Mouse (Mus musculus) neural tube, embryonic 12.5 days (tissue): Measurements from ENCODE around the gene Fryl. TPM values are rescaled to one million over a fixed set of nuclear protein-coding genes. Genes with fewer than 3 reads are reported as not detected.
"Not testable (repeated sequence)": the region's sequence is repeated elsewhere in the genome, so short reads cannot be mapped to it uniquely, and the experiment has no call there.

Experiments used
- ATAC-seq: fragments of 200-750 bp; cut with Nextera tagmentation; 2 replicates; pipeline ENCODE4 v1.8.0; 2017; ENCODE audit warnings: low read depth, mild to moderate bottlenecking, moderate TSS enrichment, moderate library complexity; ENCODE audit not compliant: low FRiP score
- H3K27ac ChIP-seq: fragments of 300-500 bp; sonication (generic); 2 replicates; pipeline ENCODE4 v1.5.1; 2016
- H3K27me3 ChIP-seq: fragments of 300-500 bp; sonication (generic); replicated peaks from 2 replicates; pipeline ENCODE4 v1.6.1; 2016; ENCODE audit warnings: mild to moderate bottlenecking
- H3K36me3 ChIP-seq: fragments of 300-500 bp; sonication (generic); 2 replicates; pipeline ENCODE4 v1.6.1; 2016; ENCODE audit warnings: mild to moderate bottlenecking
- H3K4me1 ChIP-seq: fragments of 300-500 bp; sonication (generic); 2 replicates; pipeline ENCODE4 v1.6.1; 2016
- H3K4me2 ChIP-seq: fragments of 300-500 bp; sonication (generic); replicated peaks from 2 replicates; pipeline ENCODE4 v1.6.1; 2016; ENCODE audit warnings: mild to moderate bottlenecking
- H3K4me3 ChIP-seq: fragments of 300-500 bp; sonication (generic); 2 replicates; pipeline ENCODE4 v1.5.1; 2016
- H3K9ac ChIP-seq: fragments of 300-500 bp; sonication (generic); 2 replicates; pipeline ENCODE4 v1.6.1; 2016; ENCODE audit warnings: mild to moderate bottlenecking
- H3K9me3 ChIP-seq: fragments of 300-500 bp; sonication (generic); 2 replicates; pipeline ENCODE4 v1.6.1; 2016; ENCODE audit warnings: mild to moderate bottlenecking
- WGBS: fragments of 180-500 bp; shearing (Covaris S2); methylation state at CpG from one replicate; pipeline ENCODE4 v1.1.7; 2016; 5-methylcytosine and 5-hydroxymethylcytosine counted together
- polyA plus RNA-seq: library from polyadenylated mRNA; unstranded; fragments of >200 nt; fragmentation: Nextera tagmentation; extraction: Ambion mirVana; gene quantifications from 2 replicates; pipeline ENCODE4 v1.2.1, GENCODE M21; 2016

Fryl gene
- polyA plus RNA-seq, 1 experiment from 2014 or later, result 44.8 TPM

GRCm38 (mm10) chr5:73004046-73004445 lies 252.4 kb downstream of the Fryl start:
- peaks cover 19% of the 10 kb centered on the region for H3K27me3 ChIP-seq
- H3K27ac ChIP-seq, result no peak overlapping the region
- no peak overlapping the region for H3K4me2 ChIP-seq
- no peaks in the 10 kb centered on the region for H3K9me3 ChIP-seq
- H3K36me3 ChIP-seq, result no peaks in the 10 kb centered on the region
- H3K4me1 ChIP-seq, result peaks cover 7% of the 10 kb centered on the region; the same call in 1 of the 2 replicates
- no peak for ATAC-seq
- H3K9ac ChIP-seq, result no peak overlapping the region
- WGBS, result 91% methylated on average over 5 of the region's 5 CpGs
- no peak overlapping the region for H3K4me3 ChIP-seq

- H3K27me3 ChIP-seq, H3K27ac ChIP-seq, H3K4me2 ChIP-seq, H3K9ac ChIP-seq, H3K36me3 ChIP-seq, ATAC-seq, H3K4me1 ChIP-seq, H3K9me3 ChIP-seq, H3K4me3 ChIP-seq: not testable (repeated sequence)
- WGBS, result 96% methylated on average over 1 of the region's 1 CpGs
Observed at GRCm38 (mm10) chr5:72998546-72998945, 257.9 kb downstream of the Fryl start.

- no peaks in the 10 kb centered on the region for H3K27me3 ChIP-seq
- peaks cover 9% of the 10 kb centered on the region for H3K4me1 ChIP-seq
- no peak overlapping the region for H3K9ac ChIP-seq
- H3K36me3 ChIP-seq, result no peaks in the 10 kb centered on the region
- 35% methylated on average over 10 of the region's 10 CpGs for whole genome bisulfite sequencing
- H3K27ac ChIP-seq, result no peak overlapping the region
- no peak overlapping the region for H3K4me2 ChIP-seq
- H3K4me3 ChIP-seq, result no peak overlapping the region
- H3K9me3 ChIP-seq, result no peaks in the 10 kb centered on the region
- no peak for ATAC-seq
Observed at GRCm38 (mm10) chr5:72995379-72995778, 261.0 kb downstream of the Fryl start.

- no peak for ATAC-seq
- Histone ChIP-seq H3K27ac (no peak overlapping the region), H3K4me1 (peaks cover 9% of the 10 kb centered on the region), H3K9me3 (no peaks in the 10 kb centered on the region), H3K27me3 (no peaks in the 10 kb centered on the region), H3K4me3 (no peak overlapping the region), H3K36me3 (no peaks in the 10 kb centered on the region), H3K9ac (no peak overlapping the region), H3K4me2 (no peak overlapping the region)
- WGBS, result 59% methylated on average over 2 of the region's 2 CpGs
Observed at GRCm38 (mm10) chr5:72994928-72995327, 261.5 kb downstream of the Fryl start.

GRCm38 (mm10) chr5:72994424-72994823 lies 262.0 kb downstream of the Fryl start:
- Histone ChIP-seq H3K4me1 (peaks cover 9% of the 10 kb centered on the region), H3K9ac (no peak overlapping the region), H3K27me3 (no peaks in the 10 kb centered on the region), H3K36me3 (no peaks in the 10 kb centered on the region), H3K9me3 (no peaks in the 10 kb centered on the region), H3K4me2 (no peak overlapping the region), H3K27ac (no peak overlapping the region), H3K4me3 (no peak overlapping the region)
- 33% methylated on average over 8 of the region's 8 CpGs for WGBS
- ATAC-seq, result no peak

GRCm38 (mm10) chr5:72992474-72992873 lies 263.9 kb downstream of the Fryl start:
- H3K27ac ChIP-seq, result no peak overlapping the region
- no peaks in the 10 kb centered on the region for H3K9me3 ChIP-seq
- H3K9ac ChIP-seq, result no peak overlapping the region
- peaks cover 9% of the 10 kb centered on the region for H3K4me1 ChIP-seq
- no peaks in the 10 kb centered on the region for H3K27me3 ChIP-seq
- no peak for ATAC-seq
- H3K4me2 ChIP-seq, result no peak overlapping the region
- no peaks in the 10 kb centered on the region for H3K36me3 ChIP-seq
- H3K4me3 ChIP-seq, result no peak overlapping the region
- 83% methylated on average over 1 of the region's 1 CpGs for WGBS

GRCm38 (mm10) chr5:72989756-72990155 lies 266.7 kb downstream of the Fryl start:
- WGBS, result 76% methylated on average over 8 of the region's 8 CpGs
- no peak overlapping the region for H3K27ac ChIP-seq
- H3K9ac ChIP-seq, result no peak overlapping the region
- H3K4me3 ChIP-seq, result no peak overlapping the region
- H3K9me3 ChIP-seq, result no peaks in the 10 kb centered on the region
- H3K27me3 ChIP-seq, result no peaks in the 10 kb centered on the region
- H3K36me3 ChIP-seq, result no peaks in the 10 kb centered on the region
- ATAC-seq, result no peak
- no peak overlapping the region for H3K4me2 ChIP-seq
- peaks cover 6% of the 10 kb centered on the region for H3K4me1 ChIP-seq

- Histone ChIP-seq H3K4me2 (no peak overlapping the region), H3K27me3 (no peaks in the 10 kb centered on the region), H3K36me3 (no peaks in the 10 kb centered on the region), H3K9me3 (no peaks in the 10 kb centered on the region), H3K4me3 (no peak overlapping the region), H3K27ac (no peak overlapping the region), H3K9ac (no peak overlapping the region), H3K4me1 (no peaks in the 10 kb centered on the region)
- ATAC-seq, result no peak
- WGBS, result 87% methylated on average over 7 of the region's 7 CpGs
Observed at GRCm38 (mm10) chr5:72987786-72988185, 268.6 kb downstream of the Fryl start.

GRCm38 (mm10) chr5:72984091-72984490 lies 272.3 kb downstream of the Fryl start:
- 10% methylated on average over 2 of the region's 2 CpGs for WGBS
- ATAC-seq, result no peak
- H3K36me3 ChIP-seq, result peaks cover 9% of the 10 kb centered on the region; the same call in 1 of the 2 replicates

GRCm38 (mm10) chr5:72976539-72976938 lies 279.9 kb downstream of the Fryl start:
- no peaks in the 10 kb centered on the region for H3K9me3 ChIP-seq
- H3K4me2 ChIP-seq, result no peak overlapping the region
- no peaks in the 10 kb centered on the region for H3K4me1 ChIP-seq
- peaks cover 29% of the 10 kb centered on the region for H3K36me3 ChIP-seq
- no peak for ATAC-seq
- 90% methylated on average over 4 of the region's 4 CpGs for WGBS
- H3K27me3 ChIP-seq, result no peaks in the 10 kb centered on the region
- no peak overlapping the region for H3K9ac ChIP-seq
- H3K4me3 ChIP-seq, result no peak overlapping the region
- H3K27ac ChIP-seq, result no peak overlapping the region

More at GRCm38 (mm10) chr5:72984091-72984490, 272.3 kb downstream of the Fryl start:
- no peak overlapping the region for H3K4me3 ChIP-seq
- H3K4me2 ChIP-seq, result no peak overlapping the region
- H3K27ac ChIP-seq, result no peak overlapping the region
- no peaks in the 10 kb centered on the region for H3K27me3 ChIP-seq
- no peak overlapping the region for H3K9ac ChIP-seq
- no peaks in the 10 kb centered on the region for H3K4me1 ChIP-seq
- no peaks in the 10 kb centered on the region for H3K9me3 ChIP-seq

- Histone ChIP-seq H3K36me3 (peaks cover 31% of the 10 kb centered on the region), H3K4me2 (no peak overlapping the region), H3K4me1 (no peaks in the 10 kb centered on the region), H3K9ac (no peak overlapping the region), H3K4me3 (no peak overlapping the region), H3K27ac (no peak overlapping the region), H3K9me3 (no peaks in the 10 kb centered on the region), H3K27me3 (no peaks in the 10 kb centered on the region)
- ATAC-seq, result no peak
- 85% methylated on average over 6 of the region's 6 CpGs for WGBS
Observed at GRCm38 (mm10) chr5:72975996-72976395, 280.4 kb downstream of the Fryl start.

- H3K4me1 ChIP-seq, result no peaks in the 10 kb centered on the region
- no peak within 1 kb of the TSS for H3K4me2 ChIP-seq
- no peak within 1 kb of the TSS for H3K9ac ChIP-seq
- H3K27me3 ChIP-seq, result no peaks in the 10 kb centered on the region
- peaks cover 28% of the 10 kb centered on the region for H3K36me3 ChIP-seq
- 93% methylated on average over 7 of the region's 7 CpGs for WGBS
- no peak for ATAC-seq
- H3K27ac ChIP-seq, result no peak within 1 kb of the TSS
- no peak within 1 kb of the TSS for H3K4me3 ChIP-seq
- H3K9me3 ChIP-seq, result no peaks in the 10 kb centered on the region
Observed at GRCm38 (mm10) chr5:72974602-72975001, 281.8 kb downstream of the Fryl start, which contains the start of gene Gm10135. TSS of gene Gm10135 (minus strand) at chr5:72974702.

- Histone ChIP-seq H3K27ac (no peak overlapping the region), H3K9ac (no peak overlapping the region), H3K36me3 (peaks cover 43% of the 10 kb centered on the region), H3K4me2 (no peak overlapping the region), H3K4me3 (no peak overlapping the region), H3K4me1 (no peaks in the 10 kb centered on the region), H3K27me3 (no peaks in the 10 kb centered on the region), H3K9me3 (no peaks in the 10 kb centered on the region)
- WGBS, result 70% methylated on average over 5 of the region's 5 CpGs
- ATAC-seq, result no peak
Observed at GRCm38 (mm10) chr5:72972934-72973333, 283.5 kb downstream of the Fryl start.
